Mouse (Mus musculus) embryonic facial prominence, embryonic 14.5 days (tissue): ENCODE results near the gene Fto. TPM values are rescaled to one million over a fixed set of nuclear protein-coding genes. Genes with fewer than 3 reads are reported as not detected.

Experiments used
- ATAC-seq: fragments of 200-750 bp; cut with Nextera tagmentation; 2 replicates; pipeline ENCODE4 v1.8.0; 2017; ENCODE audit warnings: low read depth, moderate number of reproducible peaks, moderate TSS enrichment
- DNase-seq: peaks from one replicate; pipeline ENCODE4 v3.0.0-alpha.2; 2015; ENCODE audit warnings: low spot score
- H3K27ac ChIP-seq: fragments of 300-500 bp; sonication (generic); replicated peaks from 2 replicates; pipeline ENCODE4 v1.5.1; 2014; ENCODE audit warnings: low read depth, mild to moderate bottlenecking, low read length, moderate library complexity
- H3K27me3 ChIP-seq: fragments of 300-500 bp; sonication (generic); replicated peaks from 2 replicates; pipeline ENCODE4 v1.6.1; 2014; ENCODE audit warnings: low read length; ENCODE audit not compliant: control insufficient read depth, insufficient read depth
- H3K36me3 ChIP-seq: fragments of 300-500 bp; sonication (generic); 2 replicates; pipeline ENCODE4 v1.6.1; 2014; ENCODE audit warnings: low read length, mixed read lengths; ENCODE audit not compliant: control insufficient read depth, insufficient read depth
- H3K4me1 ChIP-seq: fragments of 300-500 bp; sonication (generic); 2 replicates; pipeline ENCODE4 v1.6.1; 2014; ENCODE audit warnings: antibody characterized with exemption, low read length; ENCODE audit not compliant: control insufficient read depth, insufficient read depth
- H3K4me2 ChIP-seq: fragments of 300-500 bp; sonication (generic); 2 replicates; pipeline ENCODE4 v1.6.1; 2014; ENCODE audit warnings: low read depth, mild to moderate bottlenecking, low read length, moderate library complexity, mixed read lengths
- H3K4me3 ChIP-seq: fragments of 300-500 bp; sonication (generic); 2 replicates; pipeline ENCODE4 v1.5.1; 2014; ENCODE audit warnings: low read depth, mild to moderate bottlenecking, low read length
- H3K9ac ChIP-seq: fragments of 300-500 bp; sonication (generic); 2 replicates; pipeline ENCODE4 v1.6.1; 2014; ENCODE audit warnings: low read depth, mild to moderate bottlenecking, low read length, moderate library complexity, mixed read lengths
- H3K9me3 ChIP-seq: fragments of 300-500 bp; sonication (generic); 2 replicates; pipeline ENCODE4 v1.6.1; 2016; ENCODE audit warnings: low read length; ENCODE audit not compliant: control insufficient read depth
- WGBS: fragments of 180-500 bp; shearing (Covaris S2); extraction: QIAGEN DNeasy Blood & Tissue Kit; methylation state at CpG from one replicate; pipeline ENCODE4 v1.1.7; 2014; 5-methylcytosine and 5-hydroxymethylcytosine counted together
- polyA plus RNA-seq: library from polyadenylated mRNA; unstranded; fragments of >200 nt; fragmentation: Nextera tagmentation; extraction: Ambion mirVana; gene quantifications from 2 replicates; pipeline ENCODE4 v1.2.1, GENCODE M21; 2014

The Fto gene
- polyA plus RNA-seq, 1 experiment from 2014 or later: 107 TPM

GRCm38 (mm10) chr8:91357493-91358014 lies 44.2 kb downstream of the Fto start:
- Histone ChIP-seq H3K4me2 (no peak overlapping the region), H3K9ac (no peak overlapping the region), H3K27me3 (no peaks in the 10 kb centered on the region), H3K9me3 (no peaks in the 10 kb centered on the region), H3K4me3 (no peak overlapping the region), H3K36me3 (peaks cover 5% of the 10 kb centered on the region; the same call in 1 of the 2 replicates), H3K4me1 (peaks cover 13% of the 10 kb centered on the region), H3K27ac (no peak overlapping the region)
- DNase-seq: no peak
- WGBS: 89% methylated on average over 4 of the region's 4 CpGs
- no peak for ATAC-seq

GRCm38 (mm10) chr8:91358016-91358415 lies 44.7 kb downstream of the Fto start:
- no peaks in the 10 kb centered on the region for H3K9me3 ChIP-seq
- no peak overlapping the region for H3K4me3 ChIP-seq
- no peaks in the 10 kb centered on the region for H3K27me3 ChIP-seq
- no peak overlapping the region for H3K9ac ChIP-seq
- H3K4me1 ChIP-seq: peaks cover 13% of the 10 kb centered on the region
- no peak overlapping the region for H3K27ac ChIP-seq
- no peak overlapping the region for H3K4me2 ChIP-seq
- DNase-seq: no peak
- WGBS: 73% methylated on average over 5 of the region's 5 CpGs
- ATAC-seq: no peak
- H3K36me3 ChIP-seq: peaks cover 5% of the 10 kb centered on the region; the same call in 1 of the 2 replicates

DNA sequence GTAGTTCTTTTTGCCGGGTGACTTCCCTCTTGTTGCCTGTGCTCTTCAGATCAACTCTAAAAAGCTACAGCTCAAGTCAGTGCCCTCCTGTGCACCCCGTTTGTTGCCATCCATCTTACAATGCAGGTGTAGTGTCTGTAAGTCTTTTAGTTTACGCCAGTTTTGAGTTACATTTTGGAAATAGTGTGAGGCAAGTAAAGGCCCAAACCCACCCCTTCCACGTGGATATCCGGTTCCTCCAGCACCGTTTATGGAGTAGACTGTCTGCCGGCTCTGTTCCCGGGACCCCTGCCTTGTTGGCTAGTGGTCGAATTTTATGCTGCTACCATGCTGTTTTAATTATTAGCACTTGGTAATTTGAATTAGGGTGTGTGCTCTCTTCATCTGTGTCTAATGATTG lies 46.2 kb downstream of the Fto start:
- Histone ChIP-seq H3K4me3 (no peak overlapping the region), H3K4me2 (no peak overlapping the region), H3K27ac (no peak overlapping the region), H3K9ac (no peak overlapping the region), H3K36me3 (peaks cover 5% of the 10 kb centered on the region; the same call in 1 of the 2 replicates), H3K4me1 (peaks cover 13% of the 10 kb centered on the region), H3K9me3 (no peaks in the 10 kb centered on the region), H3K27me3 (no peaks in the 10 kb centered on the region)
- WGBS: 61% methylated on average over 9 of the region's 9 CpGs
- ATAC-seq (no peak), DNase-seq (no peak)

DNA sequence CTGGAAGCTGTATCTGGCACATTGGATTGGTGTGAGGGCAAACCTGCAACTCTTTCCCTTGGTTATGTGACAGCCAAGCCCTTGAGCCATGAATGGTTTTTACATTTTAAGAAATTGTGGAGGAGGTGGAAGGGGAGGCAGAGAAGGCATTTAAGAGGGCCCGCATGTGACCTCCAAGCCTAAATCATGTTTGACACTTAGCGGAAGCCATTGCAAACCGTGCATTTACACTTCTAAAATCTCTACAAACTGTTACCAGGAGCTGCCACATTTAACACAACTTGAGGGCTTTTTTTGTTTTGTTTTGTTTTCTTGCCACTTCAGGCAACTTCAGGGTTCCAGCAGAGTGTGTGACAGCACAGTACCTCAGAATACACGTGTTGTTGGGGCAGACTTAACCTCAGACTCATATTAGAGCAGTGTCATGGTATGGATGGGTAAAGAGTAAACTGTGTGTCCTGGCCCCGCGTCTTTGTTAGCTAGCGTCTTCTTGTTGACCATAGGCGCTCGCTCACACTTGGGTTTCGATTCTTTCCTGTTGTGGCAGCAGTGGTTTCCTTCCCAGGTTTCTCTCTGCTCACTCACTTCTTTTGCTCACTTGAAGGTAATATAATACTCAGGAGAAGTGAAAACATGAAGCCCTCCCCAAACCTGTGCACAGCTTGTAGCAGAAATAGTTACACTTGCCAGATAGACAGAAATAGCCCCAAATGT lies 47.5 kb downstream of the Fto start:
- 83% methylated on average over 10 of the region's 10 CpGs for WGBS
- DNase-seq: no peak
- H3K9ac ChIP-seq: no peak overlapping the region

DNA sequence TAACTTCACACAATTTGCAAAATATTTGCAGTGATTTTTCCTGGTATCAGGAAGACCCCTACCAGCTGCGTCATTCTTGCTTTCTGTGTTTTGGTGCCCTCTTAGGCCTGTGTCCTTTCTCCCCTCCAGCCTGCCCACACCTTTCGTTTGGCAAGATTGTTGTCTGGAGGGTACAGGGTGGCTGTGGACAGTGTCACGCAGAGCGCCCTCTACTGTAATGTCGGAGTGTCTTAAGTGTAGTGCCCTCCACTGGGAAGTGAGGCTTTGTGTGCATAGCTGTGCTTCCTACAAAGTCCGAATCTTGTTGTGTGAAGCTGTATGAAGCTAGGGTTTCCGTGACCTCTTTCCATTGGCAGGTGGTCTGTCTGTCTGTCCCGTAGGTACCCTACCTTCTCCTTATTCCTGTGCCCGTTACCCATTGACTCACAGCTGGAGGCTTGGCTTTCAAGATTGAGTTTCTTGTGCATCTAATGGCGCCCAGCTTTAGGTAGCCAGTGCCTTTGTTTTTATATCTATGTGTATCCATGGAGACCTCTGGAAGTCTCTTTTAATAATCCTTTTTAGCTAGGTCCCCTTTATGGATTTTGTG lies 50.0 kb downstream of the Fto start:
- Histone ChIP-seq H3K4me3 (no peak overlapping the region), H3K9me3 (no peaks in the 10 kb centered on the region), H3K4me2 (no peak overlapping the region), H3K36me3 (no peaks in the 10 kb centered on the region), H3K4me1 (peaks cover 8% of the 10 kb centered on the region), H3K27me3 (no peaks in the 10 kb centered on the region), H3K9ac (no peak overlapping the region), H3K27ac (no peak overlapping the region)
- 90% methylated on average over 10 of the region's 10 CpGs for WGBS
- no peak for ATAC-seq
- DNase-seq: no peak

More for the DNA sequence above, 47.5 kb downstream of the Fto start:
- ATAC-seq: no peak
- Histone ChIP-seq H3K4me2 (no peak overlapping the region), H3K9me3 (no peaks in the 10 kb centered on the region), H3K27me3 (no peaks in the 10 kb centered on the region), H3K36me3 (peaks cover 5% of the 10 kb centered on the region; the same call in 1 of the 2 replicates), H3K4me1 (peaks cover 8% of the 10 kb centered on the region), H3K27ac (no peak overlapping the region), H3K4me3 (no peak overlapping the region)

- DNase-seq (no peak), ATAC-seq (no peak)
- H3K36me3 ChIP-seq: no peaks in the 10 kb centered on the region
- no peak overlapping the region for H3K4me2 ChIP-seq
- no peaks in the 10 kb centered on the region for H3K27me3 ChIP-seq
- H3K4me1 ChIP-seq: peaks cover 8% of the 10 kb centered on the region
- no peak overlapping the region for H3K27ac ChIP-seq
- WGBS: 89% methylated on average over 6 of the region's 6 CpGs
- H3K9me3 ChIP-seq: no peaks in the 10 kb centered on the region
- H3K4me3 ChIP-seq: no peak overlapping the region
- no peak overlapping the region for H3K9ac ChIP-seq
Observed at GRCm38 (mm10) chr8:91364216-91364615, 50.9 kb downstream of the Fto start.

DNA sequence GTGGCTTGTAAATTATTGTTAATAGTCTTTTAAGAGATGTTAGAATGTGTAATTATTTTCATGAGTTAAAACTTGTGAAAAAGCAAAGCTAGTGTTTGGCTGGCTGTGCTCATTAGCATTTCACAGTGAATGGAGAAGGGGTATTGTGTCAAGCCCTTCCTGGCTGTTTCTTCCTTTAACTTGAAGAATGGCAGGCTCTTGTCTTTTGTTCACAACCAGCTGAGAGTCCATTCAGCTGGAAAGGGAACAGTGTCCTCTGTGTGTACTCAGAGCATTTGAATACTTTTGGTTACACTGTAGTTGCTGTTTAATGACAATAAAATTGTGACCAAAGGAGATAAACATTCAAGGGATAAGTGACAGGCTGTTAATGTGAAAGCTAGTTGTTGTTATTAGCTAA lies 52.5 kb downstream of the Fto start:
- no peak overlapping the region for H3K4me3 ChIP-seq
- H3K36me3 ChIP-seq: no peaks in the 10 kb centered on the region
- no peak for DNase-seq
- H3K4me2 ChIP-seq: no peak overlapping the region
- H3K4me1 ChIP-seq: peaks cover 6% of the 10 kb centered on the region
- peak; percentile 26; the same call in 1 of the 2 replicates for ATAC-seq
- H3K9ac ChIP-seq: no peak overlapping the region
- no peak overlapping the region for H3K27ac ChIP-seq
- H3K27me3 ChIP-seq: no peaks in the 10 kb centered on the region
- no peaks in the 10 kb centered on the region for H3K9me3 ChIP-seq

- H3K9me3 ChIP-seq: no peaks in the 10 kb centered on the region
- WGBS: 49% methylated on average over 12 of the region's 12 CpGs
- no peaks in the 10 kb centered on the region for H3K36me3 ChIP-seq
- no peaks in the 10 kb centered on the region for H3K27me3 ChIP-seq
- no peak overlapping the region for H3K27ac ChIP-seq
- H3K4me2 ChIP-seq: no peak overlapping the region
- H3K9ac ChIP-seq: no peak overlapping the region
- peaks cover 40% of the 10 kb centered on the region for H3K4me1 ChIP-seq
- ATAC-seq: peak; percentile 55; the same call in 1 of the 2 replicates
- H3K4me3 ChIP-seq: no peak overlapping the region
- DNase-seq: no peak
Observed at GRCm38 (mm10) chr8:91370899-91371298, 57.6 kb downstream of the Fto start.
